Mouse (Mus musculus): ENCODE results near the gene Kctd11.

Kctd11 gene

GRCm38 (mm10) chr11:69849128-69849527 lies 32.1 kb downstream of the Kctd11 start:
- no peak for DNase-seq (ENCODE audit: low read depth, low spot score)

- peak; percentile 89 for DNase-seq (ENCODE audit: low read depth, low spot score)
Measured at GRCm38 (mm10) chr11:69848021-69848420, 33.2 kb downstream of the Kctd11 start.

DNA sequence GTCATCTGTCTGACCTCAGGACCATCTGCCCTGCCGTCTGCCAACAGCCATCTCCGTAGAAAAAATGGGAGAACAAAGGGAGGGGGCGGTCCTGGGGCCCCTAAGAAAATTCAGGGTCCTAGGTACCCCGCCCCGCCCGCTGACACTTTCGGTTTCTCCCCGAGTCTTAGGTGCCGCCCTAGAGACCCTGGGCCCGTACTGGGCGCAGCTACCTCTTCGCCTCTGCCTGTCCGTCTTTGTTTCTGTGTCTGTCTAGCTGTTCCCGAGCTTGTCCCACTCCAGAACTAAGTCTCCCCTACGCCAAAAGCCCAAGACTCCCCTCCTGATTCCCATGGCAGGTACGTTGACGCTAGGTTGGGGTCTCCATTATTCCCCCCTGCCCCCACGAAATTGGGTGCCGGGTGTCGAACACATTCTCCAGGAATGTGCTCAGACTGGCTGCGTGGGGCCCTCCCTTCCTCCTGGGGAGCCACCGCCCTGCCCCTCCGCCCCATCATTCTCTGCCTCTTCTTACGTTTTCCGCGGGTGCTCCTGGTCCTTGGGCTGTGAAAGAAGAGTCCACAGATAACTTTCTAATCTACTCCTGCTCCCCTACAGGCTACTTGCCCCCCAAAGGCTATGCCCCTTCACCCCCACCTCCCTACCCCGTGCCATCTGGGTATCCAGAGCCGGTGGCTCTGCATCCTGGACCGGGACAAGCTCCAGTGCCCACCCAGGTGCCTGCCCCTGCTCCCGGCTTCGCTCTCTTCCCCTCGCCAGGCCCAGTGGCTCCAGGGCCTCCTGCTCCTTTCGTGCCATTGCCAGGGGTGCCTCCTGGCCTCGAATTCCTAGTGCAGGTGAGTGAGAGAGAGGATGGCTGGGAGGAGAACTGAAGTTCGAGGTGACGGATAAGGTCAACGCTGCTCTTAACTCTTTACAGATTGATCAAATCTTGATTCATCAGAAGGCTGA lies 34.2 kb downstream of the Kctd11 start:
- DNase-seq (ENCODE audit: low read depth, low spot score): no peak

DNA sequence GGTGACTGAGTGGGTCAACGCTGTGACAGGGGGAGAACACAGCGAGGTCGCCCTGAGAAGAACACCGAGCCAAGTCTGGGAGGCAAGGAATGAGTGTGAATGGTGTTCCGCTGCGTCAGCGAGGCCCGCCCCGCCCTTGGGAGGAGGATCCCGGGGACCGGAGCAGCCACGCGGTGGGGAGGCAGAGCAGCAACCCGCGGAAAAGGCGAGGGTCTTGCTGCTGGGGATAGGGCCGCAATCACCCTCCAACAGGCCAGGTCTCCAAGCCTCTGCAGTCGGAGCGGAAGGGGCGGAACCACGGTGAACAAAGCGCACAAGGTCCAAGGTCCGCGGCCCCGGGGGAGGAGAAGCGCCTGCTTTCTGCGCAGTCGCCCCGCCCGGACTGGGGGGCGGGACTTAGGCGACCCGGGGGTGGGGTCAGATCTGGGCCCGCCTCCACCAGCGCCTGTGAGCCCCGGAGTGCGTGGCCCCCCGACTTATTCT lies 35.0 kb downstream of the Kctd11 start, which contains the start of gene Plscr3:
Gene Plscr3 (plus strand): TSS at position 179 of the 483 bp plus-strand sequence.
- peak; percentile 92 for DNase-seq (ENCODE audit: low read depth, low spot score)

- no peak for DNase-seq (ENCODE audit: low read depth, low spot score)
Measured at GRCm38 (mm10) chr11:69838714-69839104, 42.5 kb downstream of the Kctd11 start.

- peak; percentile 99 for DNase-seq (ENCODE audit: low read depth, low spot score)
Measured at GRCm38 (mm10) chr11:69837952-69838713, 43.1 kb downstream of the Kctd11 start, which contains the start of gene Tmem256. Tmem256 (plus strand) TSS chr11:69838514.

DNA sequence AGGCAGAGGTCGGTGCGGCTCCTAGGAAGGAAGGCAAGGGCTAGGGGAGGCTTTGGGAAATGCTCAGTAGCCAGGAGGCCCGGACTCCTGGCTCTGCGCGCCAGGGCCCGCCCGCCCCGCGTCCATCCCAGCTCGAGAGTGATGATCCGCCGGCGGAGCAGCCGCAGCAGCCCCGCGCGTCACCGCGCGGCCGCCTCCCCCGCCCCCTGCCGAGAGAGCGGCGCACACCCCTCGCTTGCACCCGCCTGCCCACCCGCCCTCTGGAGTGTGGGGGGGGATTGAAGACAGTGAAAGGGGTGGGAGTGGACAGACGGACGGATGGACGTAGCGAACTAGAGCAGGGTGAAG lies 43.6 kb downstream of the Kctd11 start, which contains the start of gene Nlgn2:
Gene Nlgn2 (minus strand): TSS at position 181 of the 348 bp plus-strand sequence.
- no peak for DNase-seq (ENCODE audit: low read depth, low spot score)

DNA sequence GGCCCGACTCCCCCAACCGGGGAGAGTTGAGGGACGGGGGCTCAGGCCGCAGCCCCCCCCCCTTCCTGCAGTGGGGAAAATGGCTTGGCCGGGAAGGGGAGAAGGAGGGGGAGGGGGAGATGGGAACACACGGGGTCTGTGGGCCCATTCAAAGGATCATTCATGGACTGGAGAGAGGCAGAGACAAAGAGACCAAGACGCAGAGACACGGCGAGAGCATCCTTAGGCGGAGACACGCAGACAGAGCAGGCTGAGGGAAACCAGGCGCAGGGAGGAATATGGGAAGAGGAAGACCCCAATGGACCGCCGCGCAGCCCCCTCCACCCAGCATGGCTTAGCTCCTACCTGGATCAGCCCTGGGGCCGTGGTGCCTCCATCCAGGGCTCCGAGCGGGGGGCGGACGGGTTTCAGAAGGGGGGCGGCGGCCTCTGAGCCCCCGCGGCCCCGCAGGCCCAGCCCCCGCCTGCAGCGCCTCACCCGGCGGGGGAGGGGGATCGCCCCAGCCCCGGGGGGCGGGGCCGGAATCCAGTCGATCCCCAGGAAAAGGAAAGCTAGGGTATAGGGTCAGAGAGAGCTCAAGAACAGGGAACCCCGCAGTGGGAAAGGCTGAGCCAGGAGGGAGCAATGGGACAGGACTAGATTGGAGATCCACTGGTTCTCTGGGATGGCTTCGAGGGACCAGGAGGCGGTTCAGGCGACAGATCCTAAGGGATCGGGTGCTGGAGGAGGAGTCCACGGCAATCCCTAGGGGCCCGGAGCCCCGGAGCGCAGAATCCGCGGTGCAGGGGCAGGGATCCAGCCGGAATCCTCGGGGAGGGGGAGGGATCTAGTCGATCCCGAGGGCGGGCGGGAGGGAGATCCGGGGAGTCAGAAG lies 44.3 kb downstream of the Kctd11 start:
- peak; percentile 51 for DNase-seq (ENCODE audit: low read depth, low spot score)

DNA sequence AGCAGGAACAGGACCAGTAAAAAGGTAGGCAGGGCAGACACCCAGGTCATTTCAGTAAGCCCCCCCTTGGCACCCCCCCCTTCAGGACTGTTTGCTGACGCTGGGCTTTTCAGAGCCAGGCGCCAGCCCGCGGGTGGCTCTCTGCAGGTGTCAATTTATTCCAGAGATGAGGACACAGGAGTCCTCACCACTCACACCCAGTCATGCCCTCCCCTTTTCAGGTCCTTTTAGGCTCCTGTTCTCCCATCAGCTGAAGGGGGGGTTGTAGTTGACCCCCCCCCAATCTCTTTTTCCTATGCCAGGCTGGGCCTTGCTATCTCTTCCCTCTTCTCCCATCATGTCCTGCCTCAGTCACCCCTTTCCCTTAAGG lies 45.3 kb downstream of the Kctd11 start:
- no peak for DNase-seq (ENCODE audit: low read depth, low spot score)

DNA sequence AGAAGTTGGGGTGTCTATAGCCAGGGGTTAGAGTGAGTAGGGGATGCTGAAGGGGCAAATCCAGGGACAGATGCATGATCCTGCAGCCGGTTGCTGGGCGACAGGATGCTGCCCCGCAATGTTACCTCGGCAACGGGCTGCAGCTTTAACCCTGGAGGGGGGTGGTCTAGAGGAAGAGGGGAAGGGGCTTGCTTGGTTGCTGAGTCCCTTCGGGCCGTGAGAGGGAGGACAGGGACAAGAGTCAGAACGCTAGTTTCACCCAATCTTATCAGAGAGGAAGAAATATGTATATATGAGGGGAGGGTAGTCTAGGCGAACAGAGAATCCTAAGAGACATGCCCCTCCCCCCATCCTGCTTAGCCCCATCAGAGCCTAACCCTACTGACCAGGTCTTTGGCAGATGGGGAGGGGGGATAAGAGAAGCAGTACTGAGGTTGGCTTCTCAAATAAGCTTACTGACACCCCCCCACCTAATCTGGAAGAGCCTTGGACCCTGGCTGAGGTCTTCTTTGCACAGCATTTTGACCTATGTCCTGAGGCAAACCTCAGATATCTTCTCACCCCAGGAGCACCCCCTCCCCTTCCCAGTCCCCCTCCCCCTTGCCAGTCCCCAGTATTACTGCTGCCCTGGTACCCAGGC lies 45.8 kb downstream of the Kctd11 start:
- DNase-seq (ENCODE audit: low read depth, low spot score): no peak

DNA sequence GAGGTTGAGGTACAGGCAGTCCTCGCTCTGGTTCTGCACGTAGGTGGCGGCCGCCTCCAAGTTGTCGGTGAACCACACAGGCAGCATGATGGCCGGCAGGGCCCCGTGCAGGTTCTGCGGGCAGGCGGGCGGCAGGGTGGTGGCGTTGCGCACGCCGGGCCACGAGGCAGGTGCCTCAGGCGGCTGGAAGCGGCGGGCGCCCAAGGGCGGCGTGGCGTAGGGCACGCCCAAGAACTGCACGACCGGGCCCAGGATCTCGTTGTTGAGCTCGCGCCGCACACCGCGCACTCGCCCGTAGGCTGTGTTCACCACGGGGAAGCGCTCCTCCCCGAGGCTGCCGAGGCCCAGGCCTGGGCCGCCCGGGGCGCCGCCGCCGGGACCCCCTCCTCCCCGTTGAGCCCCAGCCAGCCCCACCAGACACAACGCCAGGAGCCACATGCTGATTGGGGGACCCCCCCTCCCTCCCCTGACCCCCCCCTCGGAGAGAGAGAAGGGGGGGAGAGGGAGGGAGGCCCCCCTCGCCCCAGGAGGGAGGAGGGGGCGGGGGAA lies 47.1 kb downstream of the Kctd11 start:
- DNase-seq (ENCODE audit: low read depth, low spot score): peak; percentile 43

GRCm38 (mm10) chr11:69833554-69833953 lies 47.7 kb downstream of the Kctd11 start:
- DNase-seq (ENCODE audit: low read depth, low spot score): no peak

- no peak for DNase-seq (ENCODE audit: low read depth, low spot score)
Measured at GRCm38 (mm10) chr11:69828832-69829231, 52.4 kb downstream of the Kctd11 start.

All from brain, adult 2 months (tissue).